Mouse (Mus musculus) bone marrow macrophage, adult 2 months (primary cell): ENCODE measurements around the gene Pcyt2. TPM values are rescaled to one million over a fixed set of nuclear protein-coding genes. Genes with fewer than 3 reads are reported as not detected.
A peak's percentile ranks its signal among the peaks of the same experiment; 100 is the strongest.

ENCODE experiments used
- H3K27ac ChIP-seq: 2 replicates; pipeline ENCODE4 v1.5.1; 2012; ENCODE audit warnings: low read depth, low read length; ENCODE audit not compliant: insufficient read depth
- H3K4me1 ChIP-seq: 2 replicates; pipeline ENCODE4 v1.6.1; 2012; ENCODE audit warnings: low read length; ENCODE audit not compliant: control insufficient read depth, insufficient read depth
- H3K4me3 ChIP-seq: 2 replicates; pipeline ENCODE4 v1.5.1; 2012; ENCODE audit warnings: mild to moderate bottlenecking, low read length, moderate library complexity; ENCODE audit not compliant: insufficient read depth
- CTCF ChIP-seq: IDR thresholded peaks from 2 replicates; pipeline ENCODE4 v1.5.1; 2012; ENCODE audit warnings: low read depth, mild to moderate bottlenecking, low read length, moderate library complexity
- POLR2A ChIP-seq: IDR thresholded peaks from 2 replicates; pipeline ENCODE4 v1.6.1; 2012; ENCODE audit warnings: mild to moderate bottlenecking, low read depth, low read length, borderline replicate concordance
- polyA plus RNA-seq: library from polyadenylated mRNA; stranded (reverse); fragments of >200 nt; gene quantifications from 2 replicates; pipeline ENCODE4 v1.2.4, GENCODE M21; 2012; ENCODE audit not compliant: missing spikeins, insufficient read depth, insufficient read length

Pcyt2 gene
- polyA plus RNA-seq, 1 experiment: 52.4 TPM

GRCm38 (mm10) chr11:120633520-120634343 is 16.0 kb upstream of the Pcyt2 start, which contains the start of gene Mafg:
Gene Mafg (minus strand): TSS chr11:120633600.
- peaks cover 34% of the 10 kb centered on the region for H3K4me1 ChIP-seq
- no peak for TF ChIP-seq CTCF
- peak within 1 kb of the TSS; percentile 62 for H3K4me3 ChIP-seq
- H3K27ac ChIP-seq: peak within 1 kb of the TSS; percentile 95

GRCm38 (mm10) chr11:120632559-120633519 is 15.1 kb upstream of the Pcyt2 start:
- TF ChIP-seq CTCF: no peak
- TF ChIP-seq POLR2A: no peak

GRCm38 (mm10) chr11:120631726-120632448 is 14.2 kb upstream of the Pcyt2 start:
- H3K4me1 ChIP-seq: peaks cover 45% of the 10 kb centered on the region
- peak overlapping the region; percentile 95 for H3K27ac ChIP-seq
- no peak for TF ChIP-seq POLR2A
- TF ChIP-seq CTCF: no peak
- H3K4me3 ChIP-seq: peak overlapping the region; percentile 62

More at GRCm38 (mm10) chr11:120632559-120633519, 15.1 kb upstream of the Pcyt2 start:
- Histone ChIP-seq H3K4me1 (peaks cover 38% of the 10 kb centered on the region), H3K4me3 (peak overlapping the region; percentile 62), H3K27ac (peak overlapping the region; percentile 95)

GRCm38 (mm10) chr11:120630881-120631725 is 13.4 kb upstream of the Pcyt2 start:
- no peak for TF ChIP-seq CTCF
- Histone ChIP-seq H3K27ac (peak overlapping the region; percentile 95), H3K4me1 (peaks cover 46% of the 10 kb centered on the region), H3K4me3 (peak overlapping the region; percentile 62)

- TF ChIP-seq POLR2A (no peak), CTCF (no peak)
- Histone ChIP-seq H3K4me3 (peak overlapping the region; percentile 62), H3K4me1 (peaks cover 49% of the 10 kb centered on the region), H3K27ac (peak overlapping the region; percentile 95)
Measured at GRCm38 (mm10) chr11:120630401-120630871, 12.7 kb upstream of the Pcyt2 start.

GRCm38 (mm10) chr11:120629911-120630310 is 12.2 kb upstream of the Pcyt2 start:
- Histone ChIP-seq H3K4me3 (peak overlapping the region; percentile 62), H3K4me1 (peaks cover 51% of the 10 kb centered on the region), H3K27ac (peak overlapping the region; percentile 95)
- TF ChIP-seq CTCF: no peak
- TF ChIP-seq POLR2A: no peak; the same call in 1 of the 2 replicates

- H3K4me1 ChIP-seq: peaks cover 46% of the 10 kb centered on the region
- H3K27ac ChIP-seq: peak overlapping the region; percentile 95
- peak overlapping the region; percentile 62 for H3K4me3 ChIP-seq
- TF ChIP-seq CTCF (no peak), POLR2A (no peak)
Measured at GRCm38 (mm10) chr11:120629341-120629730, 11.6 kb upstream of the Pcyt2 start.

- H3K4me1 ChIP-seq: peaks cover 43% of the 10 kb centered on the region
- peak overlapping the region; percentile 62 for H3K4me3 ChIP-seq
- TF ChIP-seq POLR2A: no peak
- H3K27ac ChIP-seq: peak overlapping the region; percentile 95
Measured at GRCm38 (mm10) chr11:120628601-120629340, 11.0 kb upstream of the Pcyt2 start.
